Mouse (Mus musculus) splenic B cell, adult 2 months (primary cell): ENCODE results near the gene Jsrp1.
A peak's percentile ranks its signal among the peaks of the same experiment; 100 is the strongest.

ENCODE experiments used
- DNase-seq: peaks from one replicate; pipeline ENCODE4 v3.0.0-alpha.2; 2011; ENCODE audit warnings: low read depth, low spot score
- H3K27me3 ChIP-seq: 2 replicates; pipeline ENCODE4 v1.6.1; 2012; ENCODE audit warnings: mild to moderate bottlenecking, low read length, moderate library complexity, mixed read lengths; ENCODE audit not compliant: control insufficient read depth, poor library complexity, insufficient read depth, severe bottlenecking
- H3K36me3 ChIP-seq: 2 replicates; pipeline ENCODE4 v1.6.1; 2012; ENCODE audit warnings: mild to moderate bottlenecking, low read length, moderate library complexity, mixed read lengths; ENCODE audit not compliant: control insufficient read depth, poor library complexity, insufficient read depth, severe bottlenecking

The Jsrp1 gene

GRCm38 (mm10) chr10:80797186-80798149, 15.8 kb downstream of the Jsrp1 start:
- no peaks in the 10 kb centered on the region for H3K27me3 ChIP-seq
- DNase-seq = peak; percentile 38
- H3K36me3 ChIP-seq = peaks cover 2% of the 10 kb centered on the region

- no peak for DNase-seq
- H3K27me3 ChIP-seq = no peaks in the 10 kb centered on the region
- peaks cover 3% of the 10 kb centered on the region; the same call in 1 of the 2 replicates for H3K36me3 ChIP-seq
Measured at GRCm38 (mm10) chr10:80796307-80796848, 16.9 kb downstream of the Jsrp1 start.

GRCm38 (mm10) chr10:80794750-80795149, 18.5 kb downstream of the Jsrp1 start:
- no peaks in the 10 kb centered on the region for H3K27me3 ChIP-seq
- peaks cover 5% of the 10 kb centered on the region for H3K36me3 ChIP-seq
- DNase-seq = no peak

GRCm38 (mm10) chr10:80793803-80794202, 19.5 kb downstream of the Jsrp1 start:
- no peak for DNase-seq
- Histone ChIP-seq H3K36me3 (peaks cover 7% of the 10 kb centered on the region), H3K27me3 (no peaks in the 10 kb centered on the region)

- no peak for DNase-seq
- H3K27me3 ChIP-seq = no peaks in the 10 kb centered on the region
- H3K36me3 ChIP-seq = peaks cover 7% of the 10 kb centered on the region
Measured at GRCm38 (mm10) chr10:80793033-80793784, 20.1 kb downstream of the Jsrp1 start.

- no peak for DNase-seq
- Histone ChIP-seq H3K36me3 (peaks cover 7% of the 10 kb centered on the region), H3K27me3 (no peaks in the 10 kb centered on the region)
Measured at GRCm38 (mm10) chr10:80792175-80793032, 20.9 kb downstream of the Jsrp1 start.

- Histone ChIP-seq H3K36me3 (peaks cover 7% of the 10 kb centered on the region), H3K27me3 (no peaks in the 10 kb centered on the region)
- DNase-seq = no peak
Measured at GRCm38 (mm10) chr10:80791476-80792174, 21.7 kb downstream of the Jsrp1 start.

GRCm38 (mm10) chr10:80790761-80791404, 22.4 kb downstream of the Jsrp1 start:
- Histone ChIP-seq H3K27me3 (no peaks in the 10 kb centered on the region), H3K36me3 (peaks cover 7% of the 10 kb centered on the region)
- DNase-seq = no peak

- Histone ChIP-seq H3K36me3 (peaks cover 11% of the 10 kb centered on the region), H3K27me3 (no peaks in the 10 kb centered on the region)
- no peak for DNase-seq
Measured at GRCm38 (mm10) chr10:80787517-80787916, 25.8 kb downstream of the Jsrp1 start.

GRCm38 (mm10) chr10:80785963-80786362, 27.3 kb downstream of the Jsrp1 start:
- Histone ChIP-seq H3K36me3 (peaks cover 11% of the 10 kb centered on the region), H3K27me3 (no peaks in the 10 kb centered on the region)
- DNase-seq = no peak

- no peak for DNase-seq
- H3K36me3 ChIP-seq = peaks cover 9% of the 10 kb centered on the region
Measured at GRCm38 (mm10) chr10:80784871-80785270, 28.4 kb downstream of the Jsrp1 start.

GRCm38 (mm10) chr10:80784302-80784701, 29.0 kb downstream of the Jsrp1 start:
- peaks cover 7% of the 10 kb centered on the region for H3K36me3 ChIP-seq
- DNase-seq = no peak
- H3K27me3 ChIP-seq = no peaks in the 10 kb centered on the region

More at GRCm38 (mm10) chr10:80784871-80785270, 28.4 kb downstream of the Jsrp1 start:
- no peaks in the 10 kb centered on the region for H3K27me3 ChIP-seq

- Histone ChIP-seq H3K36me3 (peaks cover 7% of the 10 kb centered on the region), H3K27me3 (no peaks in the 10 kb centered on the region)
- DNase-seq = no peak
Measured at GRCm38 (mm10) chr10:80779565-80779964, 33.7 kb downstream of the Jsrp1 start.
